Mouse (Mus musculus) ES-E14 (cell line): ENCODE measurements at regions not wholly inside any gene's neighbourhood (a gene's known extent, or its start where the extent isn't known, plus 50 kb on each side); places are given as distances from the start of the nearest gene placed in this dataset.

Experiments used
- DNase-seq: peaks from one replicate; pipeline ENCODE4 v3.0.0-alpha.2; 2013; ENCODE audit warnings: low read depth, low spot score
- H3K27ac ChIP-seq: 2 replicates; pipeline ENCODE4 v1.5.1; 2012; ENCODE audit warnings: low read depth, mild to moderate bottlenecking, low read length, moderate library complexity, mixed read lengths; ENCODE audit not compliant: poor library complexity, insufficient read depth, severe bottlenecking
- H3K36me3 ChIP-seq: 2 replicates; pipeline ENCODE4 v1.6.1; 2012; ENCODE audit warnings: mild to moderate bottlenecking, low read length, moderate library complexity, mixed read lengths; ENCODE audit not compliant: control insufficient read depth, poor library complexity, insufficient read depth, severe bottlenecking
- H3K4me1 ChIP-seq, 2 experiments: fragments of 150-350 bp in 1 of 2; sonication (generic) in 1 of 2; 2 replicates each; pipeline ENCODE4 v1.6.1; 2012; ENCODE audit warnings: low read length in 2 of 2, mild to moderate bottlenecking in 1 of 2, mixed read lengths in 1 of 2; ENCODE audit not compliant: control insufficient read depth in 2 of 2, insufficient read depth in 2 of 2, poor library complexity in 1 of 2
- H3K4me3 ChIP-seq, 2 experiments: fragments of 150-350 bp in 1 of 2; sonication (generic) in 1 of 2; 2 replicates each; pipeline ENCODE4 v1.5.1; 2012; ENCODE audit warnings: low read length in 2 of 2, low read depth in 1 of 2, mild to moderate bottlenecking in 1 of 2, mixed read lengths in 1 of 2; ENCODE audit not compliant: insufficient read depth in 1 of 2, poor library complexity in 1 of 2, severe bottlenecking in 1 of 2
- H3K9ac ChIP-seq: 2 replicates; pipeline ENCODE4 v1.6.1; 2012; ENCODE audit warnings: low read depth, mild to moderate bottlenecking, low read length, mixed read lengths; ENCODE audit not compliant: poor library complexity, insufficient read depth, severe bottlenecking
- H3K9me3 ChIP-seq: fragments of 150-350 bp; sonication (generic); 2 replicates; pipeline ENCODE4 v1.6.1; 2012; ENCODE audit warnings: low read depth, mild to moderate bottlenecking, low read length; ENCODE audit not compliant: control insufficient read depth, insufficient read depth
- CHD2 ChIP-seq: IDR thresholded peaks from 2 replicates; pipeline ENCODE4 v1.6.1; 2014; ENCODE audit warnings: mild to moderate bottlenecking, low read depth, low read length, inconsistent platforms
- HCFC1 ChIP-seq: IDR thresholded peaks from 2 replicates; pipeline ENCODE4 v1.6.1; 2012; ENCODE audit warnings: low read length, inconsistent platforms, borderline replicate concordance; ENCODE audit not compliant: insufficient read depth
- MAFK ChIP-seq: IDR thresholded peaks from 2 replicates; pipeline ENCODE4 v1.6.1; 2014; ENCODE audit warnings: mild to moderate bottlenecking, low read depth, low read length, inconsistent platforms; ENCODE audit not compliant: insufficient read depth
- ZC3H11A ChIP-seq: IDR thresholded peaks from 2 replicates; pipeline ENCODE4 v1.6.1; 2012; ENCODE audit warnings: low read depth, mild to moderate bottlenecking, inconsistent platforms, low read length, borderline replicate concordance
- ZNF384 ChIP-seq: IDR thresholded peaks from 2 replicates; pipeline ENCODE4 v1.6.1; 2012; ENCODE audit warnings: low read depth, low read length, inconsistent platforms
- in situ Hi-C, 2 experiments: fragments of 600-800 bp; cut with MboI; formaldehyde crosslinking; loops; one replicate each; pipeline ENCODE4 v1.15.1; 2025; ENCODE audit warnings: low sequenced_read_pairs in 2 of 2, inconsistent platforms in 1 of 2; ENCODE audit not compliant: unreplicated experiment in 2 of 2

DNA sequence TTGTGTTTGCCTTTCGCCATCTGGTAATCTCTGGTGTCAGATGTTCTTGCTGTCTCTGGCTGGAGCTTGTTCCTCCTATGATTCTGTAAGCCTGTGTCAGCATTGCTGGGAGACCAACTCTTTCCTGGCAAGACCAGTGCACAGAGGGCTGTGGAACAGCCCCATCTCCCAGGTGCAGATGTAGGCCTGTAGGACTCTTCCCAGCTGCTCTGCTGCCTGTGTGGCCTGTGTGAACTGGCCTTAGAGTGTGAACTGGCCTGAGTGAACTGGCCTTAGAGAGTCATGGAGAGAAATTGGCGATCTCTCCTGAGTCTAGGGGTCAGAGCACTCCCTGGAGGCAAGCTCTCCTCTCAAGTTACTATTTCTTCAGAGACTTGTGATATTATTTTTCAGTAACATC is 386.0 kb upstream of the Rgmb start:
- Histone ChIP-seq H3K36me3 (no peaks in the 10 kb centered on the region), H3K9me3 (no peaks in the 10 kb centered on the region), H3K4me1 (peaks cover 6 to 9% of the 10 kb centered on the region in 2 experiments; a peak in 3 of 4 replicates), H3K4me3 (no peak overlapping the region), H3K27ac (no peak overlapping the region), H3K9ac (no peak overlapping the region)
- TF ChIP-seq CHD2 (no peak), ZC3H11A (no peak), HCFC1 (no peak), ZNF384 (no peak), MAFK (no peak)
- DNase-seq: no peak
- in situ Hi-C loops: no loop called here

DNA sequence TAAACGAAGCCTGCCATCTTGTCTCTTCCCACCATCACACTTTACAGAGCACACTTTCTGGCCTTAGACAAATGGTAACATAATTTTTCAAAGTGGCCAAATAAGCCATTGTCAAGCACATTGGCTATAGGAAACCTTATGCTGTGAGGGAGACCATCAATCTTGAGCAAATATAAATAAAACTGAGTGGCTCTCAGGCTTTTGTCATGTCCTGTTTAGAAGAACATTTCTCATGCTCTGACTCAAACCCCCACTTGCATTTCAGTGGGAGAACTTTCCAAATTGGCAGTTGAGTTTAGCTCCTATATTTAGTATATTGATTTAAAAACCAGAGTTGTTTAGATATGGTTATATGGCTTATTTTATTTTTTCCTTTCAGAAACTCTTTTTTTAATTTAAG is 362.8 kb upstream of the Rgmb start:
- no peak overlapping the region for H3K27ac ChIP-seq
- H3K36me3 ChIP-seq: no peaks in the 10 kb centered on the region
- no peaks in the 10 kb centered on the region for H3K4me1 ChIP-seq
- DNase-seq: no peak
- in situ Hi-C loops: no loop called here
- no peaks in the 10 kb centered on the region for H3K9me3 ChIP-seq
- no peak overlapping the region for H3K9ac ChIP-seq
- H3K4me3 ChIP-seq: no peak overlapping the region
- TF ChIP-seq MAFK: no peak
- no peak for TF ChIP-seq ZC3H11A
- TF ChIP-seq HCFC1: no peak
- TF ChIP-seq ZNF384: no peak
- no peak for TF ChIP-seq CHD2

DNA sequence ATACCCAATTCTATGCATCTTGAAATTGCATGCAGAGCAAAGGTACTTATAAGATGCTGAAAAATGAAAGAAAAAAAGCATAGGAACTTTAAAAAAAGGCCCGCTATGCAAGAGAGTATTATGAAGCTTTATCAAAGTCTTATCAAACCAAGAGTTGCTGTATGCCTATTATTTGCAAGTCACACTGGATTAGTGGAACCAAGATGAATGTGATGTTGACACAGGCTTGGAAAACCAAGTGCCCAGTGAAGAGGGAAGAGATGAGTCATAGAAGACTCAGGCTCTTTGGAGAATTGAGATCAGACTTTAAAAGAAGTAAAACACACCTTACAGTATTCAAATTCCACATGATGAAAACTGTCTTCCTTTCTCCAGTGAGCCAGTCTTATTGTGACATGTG is 350.0 kb upstream of the Rgmb start:
- no peaks in the 10 kb centered on the region for H3K36me3 ChIP-seq
- DNase-seq: no peak
- no peak overlapping the region for H3K27ac ChIP-seq
- H3K9ac ChIP-seq: no peak overlapping the region
- in situ Hi-C loops: no loop called here
- no peak overlapping the region for H3K4me3 ChIP-seq
- TF ChIP-seq HCFC1 (no peak), ZC3H11A (no peak), CHD2 (no peak), MAFK (no peak), ZNF384 (no peak)
- no peaks in the 10 kb centered on the region for H3K4me1 ChIP-seq
- no peaks in the 10 kb centered on the region for H3K9me3 ChIP-seq

DNA sequence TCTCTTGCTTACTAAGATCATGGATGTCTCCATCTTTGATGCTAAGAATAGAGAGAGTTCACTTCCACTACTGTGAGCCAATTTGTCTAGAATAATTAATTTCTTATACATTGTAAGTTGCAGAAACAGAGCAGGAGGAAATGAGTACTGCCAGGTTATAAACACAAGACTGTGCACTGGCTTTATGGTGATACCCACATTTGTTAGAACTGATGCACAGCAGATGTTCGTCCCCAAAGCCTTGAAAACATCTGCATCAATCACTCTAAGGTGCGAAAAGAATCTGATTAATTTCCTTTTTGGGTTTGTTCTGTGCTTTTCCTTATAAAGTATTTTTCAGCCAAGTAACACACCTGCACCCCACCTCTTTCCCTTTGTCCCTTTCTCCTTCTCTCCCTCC is 347.3 kb upstream of the Rgmb start:
- H3K4me3 ChIP-seq: no peak overlapping the region
- DNase-seq: no peak
- no peaks in the 10 kb centered on the region for H3K4me1 ChIP-seq
- H3K9me3 ChIP-seq: no peaks in the 10 kb centered on the region
- no peaks in the 10 kb centered on the region for H3K36me3 ChIP-seq
- H3K9ac ChIP-seq: no peak overlapping the region
- in situ Hi-C loops: no loop called here
- no peak overlapping the region for H3K27ac ChIP-seq
- TF ChIP-seq HCFC1 (no peak), ZC3H11A (no peak), CHD2 (no peak), ZNF384 (no peak), MAFK (no peak)

DNA sequence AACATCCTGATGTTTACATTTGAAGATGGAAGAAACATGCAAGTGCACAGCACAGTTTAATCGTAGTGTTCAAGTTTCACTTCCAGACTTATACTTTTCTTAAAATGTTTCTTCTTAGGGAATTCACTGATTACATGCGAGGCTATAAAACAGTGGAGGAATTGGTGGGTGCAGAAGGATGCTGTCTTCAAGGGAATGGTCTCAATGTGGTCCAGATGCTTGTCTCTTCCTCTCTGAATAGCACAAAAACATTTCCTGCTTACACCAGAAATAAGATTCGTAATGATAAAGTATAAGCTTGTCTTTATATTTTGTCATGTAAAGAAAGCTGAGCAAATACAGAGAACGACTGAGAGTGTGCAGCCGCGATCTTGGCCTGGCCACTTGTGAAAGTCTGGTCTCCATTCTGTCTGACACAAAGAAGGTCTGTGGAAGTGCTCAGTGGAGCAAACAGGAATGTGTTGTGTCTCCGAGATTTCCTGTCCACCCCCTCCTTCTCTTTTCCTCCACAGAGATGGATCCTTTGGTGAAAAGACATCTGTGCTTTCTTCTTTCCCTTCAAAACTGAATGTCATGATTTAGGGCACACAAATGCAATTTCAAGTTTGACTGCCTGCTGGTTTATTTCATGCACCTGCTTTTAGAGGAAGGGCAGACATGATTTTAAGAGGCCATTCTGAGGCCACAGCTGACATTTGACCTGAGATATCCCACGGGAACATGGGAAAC is 346.1 kb upstream of the Rgmb start:
- no peaks in the 10 kb centered on the region for H3K36me3 ChIP-seq
- H3K9me3 ChIP-seq: no peaks in the 10 kb centered on the region
- H3K9ac ChIP-seq: no peak overlapping the region
- in situ Hi-C loops: no loop called here
- H3K27ac ChIP-seq: no peak overlapping the region
- no peak for TF ChIP-seq ZNF384
- TF ChIP-seq ZC3H11A: no peak
- no peak for TF ChIP-seq MAFK
- TF ChIP-seq CHD2: no peak
- no peak for TF ChIP-seq HCFC1
- DNase-seq: no peak
- no peak overlapping the region for H3K4me3 ChIP-seq
- H3K4me1 ChIP-seq: no peaks in the 10 kb centered on the region
